Mouse (Mus musculus): ENCODE measurements around the gene Nkx2-5.

The Nkx2-5 gene

GRCm38 (mm10) chr17:26789460-26790268, 55.1 kb downstream of the Nkx2-5 start:
- no peak for DNase-seq (ENCODE audit: extremely low read depth, low read depth, low spot score)

- no peak for DNase-seq (ENCODE audit: extremely low read depth, low read depth, low spot score)
These were observed 55.8 kb downstream of the Nkx2-5 start for GRCm38 (mm10) chr17:26788986-26789385.
